Comparison of ENCODE assay signal across 18 mouse cellular contexts in genomic region chr1:34043327-34043726, GRCm38 (mm10).
"Had no signal": no experiment of that assay in that cellular context is flagged by ENCODE, and none has a peak within 500 bp of the region (broad histone marks: within the 10 kb centered on the region; RNA-seq: fewer than 3 reads in every experiment).

No protein-coding gene starts in this region.

- H3K36me3 ChIP-seq: limb, embryonic 10.5 days; limb, embryonic 13.5 days; liver, embryonic 13.5 days; midbrain, embryonic 12.5 days had no signal

- H3K27ac ChIP-seq: kidney, postnatal 0 days; layer of hippocampus, adult 2 months; limb, embryonic 10.5 days; liver, embryonic 13.5 days; macrophage; midbrain, embryonic 12.5 days; stomach, postnatal 0 days had no signal

- H3K4me1 ChIP-seq: liver, embryonic 13.5 days had no signal

- DNase-seq: kidney, postnatal 25 days; layer of hippocampus, adult 9-11 months; liver; liver, embryonic 13.5 days; lung, adult 2 months; right cerebral cortex, postnatal 14 days; right cerebral cortex, postnatal 4 days; thymus, adult 2 months; thymus, postnatal 14 days; thymus, postnatal 4 days had no signal

- H3K4me3 ChIP-seq: layer of hippocampus, adult 2 months; limb, embryonic 10.5 days; limb, embryonic 13.5 days; liver, embryonic 13.5 days; midbrain, embryonic 12.5 days had no signal

- H3K27me3 ChIP-seq: limb, embryonic 13.5 days; liver, embryonic 13.5 days; midbrain, embryonic 12.5 days had no signal

- H3K9ac ChIP-seq: limb, embryonic 13.5 days; liver, embryonic 13.5 days; midbrain, embryonic 12.5 days had no signal

- ATAC-seq: midbrain, embryonic 16.5 days had no signal

- H3K9me3 ChIP-seq: limb, embryonic 10.5 days; liver, embryonic 13.5 days; midbrain, embryonic 12.5 days had no signal

- H3K4me2 ChIP-seq: limb, embryonic 13.5 days; liver, embryonic 13.5 days; midbrain, embryonic 12.5 days had no signal
